Mouse (Mus musculus) heart, adult 10 weeks (tissue): ENCODE results near the gene Lrrc18. TPM values are rescaled to one million over a fixed set of nuclear protein-coding genes. Genes with fewer than 3 reads are reported as not detected.

ENCODE experiments used
- polyA plus RNA-seq: library from polyadenylated mRNA; stranded (reverse); fragments of 350-450 nt; fragmentation: Illumina TruSeq; extraction: RNeasy Lipid Tissue Mini Kit (QIAGEN cat#74804); gene quantifications from one replicate; pipeline ENCODE4 v1.2.3, GENCODE M21; 2014; ENCODE audit warnings: low read depth, low replicate concordance

Lrrc18 gene
- polyA plus RNA-seq, result 0.42 TPM

DNA sequence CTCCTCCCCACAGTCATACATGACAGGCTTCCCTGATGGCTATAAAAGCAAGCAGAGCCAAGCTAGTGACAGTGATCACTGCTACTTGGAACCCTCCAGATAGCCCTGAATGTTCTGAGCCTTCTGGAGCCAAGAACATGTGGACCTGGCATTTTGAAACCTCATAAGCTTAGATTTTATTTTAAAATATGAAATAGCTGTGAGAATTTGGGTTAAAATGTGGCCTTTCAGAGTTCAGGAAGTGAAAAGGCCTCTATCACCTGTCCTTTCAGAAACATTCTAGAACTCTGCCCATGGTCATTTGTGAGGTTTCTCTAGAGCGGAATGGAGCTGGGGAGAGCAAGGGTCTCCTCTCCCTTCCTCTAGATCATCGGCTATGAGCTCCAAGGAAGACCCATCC, at the start of gene Lrrc18:
TSS of gene Lrrc18 (plus strand) at position 301 of the 400 bp plus-strand sequence.

Other genes with a start within 250 kb of the Lrrc18 start
- gene Tmem273, start 205.4 kb upstream of the Lrrc18 start, polyA plus RNA-seq, result 1.4 TPM
- not detected for gene Fam170b, start 157.4 kb upstream of the Lrrc18 start, polyA plus RNA-seq
- 14.6 TPM for gene Vstm4, start 134.6 kb upstream of the Lrrc18 start, polyA plus RNA-seq
- gene Wdfy4, start 194.1 kb downstream of the Lrrc18 start, polyA plus RNA-seq, result 0.68 TPM
- 2.3 TPM for gene Arhgap22, start 222.6 kb downstream of the Lrrc18 start, polyA plus RNA-seq